Mouse (Mus musculus): Measurements from ENCODE around the gene Fam227a. TPM values are rescaled to one million over a fixed set of nuclear protein-coding genes. Genes with fewer than 3 reads are reported as not detected.

Gene Fam227a
- 0.60 and 0.72 TPM in 2 replicates for polyA plus RNA-seq (2015; fragmentation: Nextera tagmentation; extraction: Ambion mirVana)

DNA sequence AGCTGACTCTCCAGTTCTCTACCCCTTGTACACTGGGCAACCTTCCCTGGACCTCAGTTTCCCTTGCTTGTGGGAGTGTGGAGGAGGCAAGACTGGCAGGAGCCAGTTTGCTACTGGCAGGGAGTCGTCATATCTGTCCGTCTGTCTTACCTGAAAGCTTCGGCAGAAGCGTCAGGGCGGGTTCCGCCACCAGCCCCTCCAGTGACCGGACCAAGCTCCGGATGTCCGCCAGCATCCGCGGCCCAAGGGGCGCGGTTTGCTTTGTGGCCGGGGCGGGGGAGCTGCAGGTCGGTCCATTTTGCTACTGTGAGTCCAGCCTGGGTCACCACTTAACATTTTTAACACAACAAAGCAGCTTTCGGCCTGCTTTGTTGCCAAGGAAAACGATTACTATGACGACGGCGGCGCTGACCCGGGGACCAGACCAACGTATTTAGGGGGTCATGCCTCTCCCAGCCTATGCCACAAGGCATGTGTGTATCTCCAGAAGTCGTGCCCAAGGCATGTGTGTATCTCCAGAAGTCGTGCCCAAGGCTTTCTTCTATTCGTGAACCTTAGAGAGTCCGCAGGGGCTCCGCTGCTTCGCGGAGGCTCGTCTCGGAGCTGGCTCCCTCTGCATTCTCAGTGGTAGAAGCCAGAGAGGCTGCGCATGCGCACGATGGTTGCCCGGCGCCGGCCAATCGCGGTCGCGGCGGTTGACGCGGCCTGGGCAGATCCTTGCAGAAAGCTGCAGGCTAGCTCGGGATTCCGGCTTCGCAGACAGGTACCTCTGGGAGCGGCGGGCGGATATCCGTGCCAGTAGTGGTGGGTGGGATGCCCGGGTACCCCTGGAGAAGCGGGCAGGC, at the start of gene Fam227a, which contains the start of gene Cby1:
Fam227a (minus strand) TSS at position 426 of the 845 bp plus-strand sequence.
Cby1 (plus strand) TSS at position 669 of the 845 bp plus-strand sequence.
- peak within 1 kb of the TSS; percentile 81 for H3K4me3 ChIP-seq (ENCODE audit: low read length)
- peak within 1 kb of the TSS; percentile 92 for H3K4me2 ChIP-seq (ENCODE audit: low read depth, low read length)
- H3K27ac ChIP-seq (ENCODE audit: low read length): peak within 1 kb of the TSS; percentile 94
- peak; percentile 94 for ATAC-seq
- WGBS: under 1% methylated on average over 55 of the region's 55 CpGs
- no peaks in the 10 kb centered on the region for H3K9me3 ChIP-seq (ENCODE audit: control insufficient read depth, low read length)
- no peaks in the 10 kb centered on the region for H3K36me3 ChIP-seq (ENCODE audit: control insufficient read depth, insufficient read depth, low read length)
- H3K4me1 ChIP-seq (ENCODE audit: control insufficient read depth, insufficient read depth, low read length): peaks cover 7% of the 10 kb centered on the region; the same call in 1 of the 2 replicates
- H3K9ac ChIP-seq (ENCODE audit: low read depth, low read length): peak within 1 kb of the TSS; percentile 86
- no peaks in the 10 kb centered on the region for H3K27me3 ChIP-seq (replicated peaks; ENCODE audit: control insufficient read depth, insufficient read depth, low read length)

DNA sequence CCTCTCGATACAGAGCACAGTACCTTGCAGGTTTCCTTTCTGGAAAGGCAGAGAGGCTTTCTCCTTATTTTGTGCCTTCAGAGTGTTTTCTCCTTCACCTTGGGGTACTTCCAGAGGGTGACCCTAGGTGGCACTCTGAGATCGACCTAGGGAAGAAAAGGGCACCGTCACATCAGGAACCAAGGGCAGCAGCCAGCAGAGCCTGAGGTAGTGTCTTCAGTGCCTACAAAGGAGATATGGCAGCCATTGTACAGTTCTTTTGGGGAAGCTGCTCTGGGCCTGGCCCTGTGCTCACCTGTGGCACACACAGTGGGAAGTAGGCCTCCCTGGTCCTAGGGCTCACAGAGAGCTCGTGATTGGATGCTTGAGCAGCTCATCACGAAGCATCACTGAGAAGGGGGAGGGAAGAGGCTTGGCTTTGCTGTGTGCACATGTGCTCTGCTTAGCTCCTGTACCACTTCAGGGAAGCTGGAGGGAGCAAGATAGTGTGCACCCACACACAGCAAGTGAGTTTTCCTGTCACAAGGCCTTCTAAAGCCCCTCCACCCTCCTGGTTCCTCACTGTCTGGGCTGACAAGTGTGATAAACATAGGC, 49.6 kb upstream of the Fam227a start:
- Histone ChIP-seq H3K4me2 (ENCODE audit: low read depth, low read length) (no peak overlapping the region), H3K36me3 (ENCODE audit: control insufficient read depth, insufficient read depth, low read length) (peaks cover 16% of the 10 kb centered on the region; the same call in 1 of the 2 replicates), H3K27ac (ENCODE audit: low read length) (no peak overlapping the region), H3K9me3 (ENCODE audit: control insufficient read depth, low read length) (no peaks in the 10 kb centered on the region), H3K4me3 (ENCODE audit: low read length) (no peak overlapping the region), H3K27me3 (replicated peaks; ENCODE audit: control insufficient read depth, insufficient read depth, low read length) (no peaks in the 10 kb centered on the region), H3K9ac (ENCODE audit: low read depth, low read length) (no peak overlapping the region), H3K4me1 (ENCODE audit: control insufficient read depth, insufficient read depth, low read length) (no peaks in the 10 kb centered on the region)
- WGBS: 92% methylated on average over 5 of the region's 5 CpGs
- ATAC-seq: no peak

DNA sequence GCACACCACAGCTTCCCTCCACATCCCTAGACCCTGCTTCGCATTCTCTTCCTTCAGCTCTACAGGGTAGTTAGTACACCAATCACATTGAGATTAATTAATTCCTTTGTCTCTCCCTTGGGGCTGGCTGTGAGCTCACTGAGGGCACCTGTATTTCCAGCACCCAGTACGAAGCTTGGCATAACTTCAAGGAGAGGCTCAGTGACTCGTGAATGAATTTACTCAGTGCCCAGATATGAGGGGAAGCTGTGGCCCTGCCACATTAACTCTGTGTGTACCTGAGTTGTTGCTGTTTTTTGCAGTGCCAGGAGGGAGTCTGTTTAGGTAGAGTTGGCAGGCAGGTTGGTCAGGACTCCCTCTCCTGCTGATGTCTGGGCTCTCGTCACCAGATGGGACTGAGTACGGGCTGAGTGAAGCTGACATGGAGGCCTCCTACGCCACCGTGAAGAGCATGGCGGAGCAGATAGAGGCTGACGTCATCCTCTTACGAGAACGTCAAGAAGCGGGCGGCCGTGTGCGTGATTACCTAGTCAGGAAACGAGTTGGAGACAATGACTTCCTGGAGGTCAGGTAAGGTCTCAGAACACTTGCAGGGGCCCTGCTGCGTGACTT, 48.0 kb upstream of the Fam227a start:
- H3K4me2 ChIP-seq (ENCODE audit: low read depth, low read length): no peak overlapping the region
- ATAC-seq: no peak
- no peaks in the 10 kb centered on the region for H3K9me3 ChIP-seq (ENCODE audit: control insufficient read depth, low read length)
- 84% methylated on average over 17 of the region's 17 CpGs for WGBS
- H3K4me1 ChIP-seq (ENCODE audit: control insufficient read depth, insufficient read depth, low read length): no peaks in the 10 kb centered on the region
- no peak overlapping the region for H3K9ac ChIP-seq (ENCODE audit: low read depth, low read length)
- no peaks in the 10 kb centered on the region for H3K27me3 ChIP-seq (replicated peaks; ENCODE audit: control insufficient read depth, insufficient read depth, low read length)
- no peak overlapping the region for H3K27ac ChIP-seq (ENCODE audit: low read length)
- H3K4me3 ChIP-seq (ENCODE audit: low read length): no peak overlapping the region
- H3K36me3 ChIP-seq (ENCODE audit: control insufficient read depth, insufficient read depth, low read length): peaks cover 10% of the 10 kb centered on the region; the same call in 1 of the 2 replicates

DNA sequence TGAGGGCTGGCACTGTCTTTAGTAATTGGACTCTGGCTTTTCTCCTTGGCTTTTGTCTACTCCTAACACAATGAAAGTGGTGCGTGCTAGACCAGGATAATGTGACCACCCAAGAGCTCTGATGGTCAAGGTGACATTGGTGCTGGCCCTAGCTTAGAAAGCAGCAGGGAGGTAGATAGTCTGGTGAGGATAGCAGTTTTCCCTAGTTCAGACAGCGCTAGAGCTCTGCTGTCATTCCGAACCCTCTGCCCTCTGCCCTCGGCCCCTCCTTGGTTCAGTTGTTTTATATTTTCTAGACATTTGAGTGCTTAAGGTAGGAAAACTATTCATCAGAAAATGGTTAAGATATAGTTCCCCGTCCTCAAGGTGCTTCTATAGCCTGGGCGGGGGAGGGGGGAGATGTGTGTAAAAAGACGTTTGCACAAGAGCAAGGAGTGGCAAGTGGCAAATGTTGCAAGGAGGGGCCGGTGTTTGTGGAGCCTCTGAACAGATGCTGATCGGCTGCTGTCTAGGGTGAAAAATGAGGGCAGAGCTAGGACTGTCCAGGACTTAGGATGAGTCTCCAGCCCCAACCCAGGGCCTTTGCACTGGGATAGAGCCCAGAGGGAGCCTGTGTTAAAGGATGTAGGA, 38.9 kb upstream of the Fam227a start:
- Histone ChIP-seq H3K27ac (ENCODE audit: low read length) (no peak overlapping the region), H3K36me3 (ENCODE audit: control insufficient read depth, insufficient read depth, low read length) (no peaks in the 10 kb centered on the region), H3K4me1 (ENCODE audit: control insufficient read depth, insufficient read depth, low read length) (peaks cover 13% of the 10 kb centered on the region), H3K9ac (ENCODE audit: low read depth, low read length) (no peak overlapping the region), H3K4me2 (ENCODE audit: low read depth, low read length) (no peak overlapping the region), H3K9me3 (ENCODE audit: control insufficient read depth, low read length) (no peaks in the 10 kb centered on the region), H3K27me3 (replicated peaks; ENCODE audit: control insufficient read depth, insufficient read depth, low read length) (no peaks in the 10 kb centered on the region), H3K4me3 (ENCODE audit: low read length) (no peak overlapping the region)
- ATAC-seq: peak; percentile 53
- 68% methylated on average over 9 of the region's 9 CpGs for WGBS

DNA sequence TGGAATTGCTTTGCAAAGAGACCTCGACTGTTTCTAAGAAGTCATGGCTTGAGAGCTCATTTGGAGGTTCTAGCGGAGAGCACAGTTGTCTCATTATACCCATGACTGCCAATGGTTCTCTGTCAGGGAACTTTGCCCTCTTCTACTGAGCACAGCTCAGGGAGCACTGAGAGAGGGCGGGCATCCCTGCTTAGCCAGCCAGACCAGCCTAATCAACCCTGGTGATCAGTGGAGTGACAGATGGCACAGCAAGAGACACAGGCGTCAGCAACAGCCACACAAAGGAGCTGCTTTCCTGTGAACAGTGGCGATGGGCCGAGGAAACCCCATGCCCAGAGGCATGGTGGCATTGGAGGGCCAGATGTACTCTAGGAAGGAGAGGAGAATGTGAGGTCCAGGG, 38.3 kb upstream of the Fam227a start:
- 0 out of 2 replicates have a peak, but pooled peaks have one; percentile 45 for ATAC-seq
- H3K27ac ChIP-seq (ENCODE audit: low read length): no peak overlapping the region
- no peak overlapping the region for H3K4me3 ChIP-seq (ENCODE audit: low read length)

DNA sequence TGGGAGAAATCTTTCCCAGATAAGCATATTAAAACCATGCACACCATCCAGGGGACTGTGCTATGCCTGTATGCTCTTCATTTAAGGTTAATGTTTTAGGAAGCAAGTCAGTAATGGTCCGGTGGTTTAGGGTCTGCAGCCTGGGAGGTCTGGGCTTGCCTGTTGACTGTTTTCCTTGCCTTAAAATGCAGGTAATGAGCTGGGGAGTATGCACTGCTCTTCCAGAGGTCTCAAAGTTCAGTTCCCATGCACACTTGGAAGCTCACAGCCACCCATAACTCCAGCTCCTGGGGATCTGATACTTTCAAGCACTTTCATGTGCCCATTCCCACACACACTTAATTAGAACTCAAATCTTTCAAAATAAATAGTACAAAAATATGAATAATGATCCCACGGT, 37.8 kb upstream of the Fam227a start:
- H3K36me3 ChIP-seq (ENCODE audit: control insufficient read depth, insufficient read depth, low read length): no peaks in the 10 kb centered on the region
- H3K4me2 ChIP-seq (ENCODE audit: low read depth, low read length): no peak overlapping the region
- H3K9ac ChIP-seq (ENCODE audit: low read depth, low read length): no peak overlapping the region
- H3K4me3 ChIP-seq (ENCODE audit: low read length): no peak overlapping the region
- no peaks in the 10 kb centered on the region for H3K9me3 ChIP-seq (ENCODE audit: control insufficient read depth, low read length)
- H3K4me1 ChIP-seq (ENCODE audit: control insufficient read depth, insufficient read depth, low read length): peaks cover 21% of the 10 kb centered on the region
- no peak overlapping the region for H3K27ac ChIP-seq (ENCODE audit: low read length)
- no peaks in the 10 kb centered on the region for H3K27me3 ChIP-seq (replicated peaks; ENCODE audit: control insufficient read depth, insufficient read depth, low read length)
- WGBS: 83% methylated on average over 2 of the region's 2 CpGs
- no peak for ATAC-seq

More for the DNA sequence above, 38.3 kb upstream of the Fam227a start:
- WGBS: 73% methylated on average over 6 of the region's 6 CpGs
- Histone ChIP-seq H3K27me3 (replicated peaks; ENCODE audit: control insufficient read depth, insufficient read depth, low read length) (no peaks in the 10 kb centered on the region), H3K4me2 (ENCODE audit: low read depth, low read length) (no peak overlapping the region), H3K36me3 (ENCODE audit: control insufficient read depth, insufficient read depth, low read length) (no peaks in the 10 kb centered on the region), H3K4me1 (ENCODE audit: control insufficient read depth, insufficient read depth, low read length) (peaks cover 20% of the 10 kb centered on the region), H3K9me3 (ENCODE audit: control insufficient read depth, low read length) (no peaks in the 10 kb centered on the region), H3K9ac (ENCODE audit: low read depth, low read length) (no peak overlapping the region)

DNA sequence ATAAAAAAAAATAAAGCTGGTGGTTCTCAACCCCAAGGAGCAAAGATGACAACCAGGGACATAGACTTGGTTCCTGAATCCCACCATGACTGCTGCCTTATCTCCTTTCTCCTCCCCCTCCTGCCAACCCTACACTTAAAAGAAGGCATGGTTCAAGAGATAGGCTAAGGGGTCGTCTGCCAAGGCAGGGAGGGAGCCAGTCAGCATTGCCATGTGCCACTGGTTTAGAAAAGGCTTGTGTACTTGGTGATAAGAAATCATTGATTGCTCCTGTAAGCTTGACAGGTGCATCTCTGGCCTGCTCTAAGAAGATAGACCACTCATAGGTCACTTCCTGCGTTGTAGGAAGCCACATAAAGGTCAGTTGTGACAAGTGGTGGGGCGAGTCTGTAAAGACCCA, 36.8 kb upstream of the Fam227a start:
- ATAC-seq: no peak
- WGBS: 39% methylated on average over 3 of the region's 3 CpGs
- Histone ChIP-seq H3K36me3 (ENCODE audit: control insufficient read depth, insufficient read depth, low read length) (no peaks in the 10 kb centered on the region), H3K9me3 (ENCODE audit: control insufficient read depth, low read length) (no peaks in the 10 kb centered on the region), H3K4me3 (ENCODE audit: low read length) (no peak overlapping the region), H3K27ac (ENCODE audit: low read length) (no peak overlapping the region), H3K4me2 (ENCODE audit: low read depth, low read length) (no peak overlapping the region), H3K27me3 (replicated peaks; ENCODE audit: control insufficient read depth, insufficient read depth, low read length) (no peaks in the 10 kb centered on the region), H3K9ac (ENCODE audit: low read depth, low read length) (no peak overlapping the region), H3K4me1 (ENCODE audit: control insufficient read depth, insufficient read depth, low read length) (peaks cover 21% of the 10 kb centered on the region)

DNA sequence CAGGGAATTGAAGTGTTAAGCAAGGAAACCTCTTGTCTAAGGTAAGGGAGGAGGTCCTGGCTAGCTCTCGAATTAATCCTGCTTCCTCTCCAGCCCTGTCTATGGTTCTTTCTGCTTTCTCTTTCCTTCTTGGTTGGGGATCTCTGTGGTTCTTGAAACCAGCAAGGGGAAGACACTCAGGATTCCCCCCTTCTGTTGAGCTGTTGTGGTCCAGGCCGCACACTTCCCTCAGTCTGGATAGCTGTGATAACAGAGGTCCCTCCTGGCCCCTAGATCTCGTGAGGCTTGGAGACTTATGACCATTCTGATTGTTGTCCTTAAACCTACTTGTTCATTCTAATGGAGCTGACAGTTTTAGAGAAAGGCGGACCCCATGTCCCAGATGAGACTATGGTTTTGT, 35.8 kb upstream of the Fam227a start:
- Histone ChIP-seq H3K4me3 (ENCODE audit: low read length) (no peak overlapping the region), H3K27me3 (replicated peaks; ENCODE audit: control insufficient read depth, insufficient read depth, low read length) (no peaks in the 10 kb centered on the region), H3K4me2 (ENCODE audit: low read depth, low read length) (no peak overlapping the region), H3K4me1 (ENCODE audit: control insufficient read depth, insufficient read depth, low read length) (peaks cover 26% of the 10 kb centered on the region), H3K27ac (ENCODE audit: low read length) (no peak overlapping the region), H3K36me3 (ENCODE audit: control insufficient read depth, insufficient read depth, low read length) (no peaks in the 10 kb centered on the region), H3K9ac (ENCODE audit: low read depth, low read length) (no peak overlapping the region), H3K9me3 (ENCODE audit: control insufficient read depth, low read length) (no peaks in the 10 kb centered on the region)
- WGBS: 92% methylated on average over 4 of the region's 4 CpGs
- no peak for ATAC-seq

DNA sequence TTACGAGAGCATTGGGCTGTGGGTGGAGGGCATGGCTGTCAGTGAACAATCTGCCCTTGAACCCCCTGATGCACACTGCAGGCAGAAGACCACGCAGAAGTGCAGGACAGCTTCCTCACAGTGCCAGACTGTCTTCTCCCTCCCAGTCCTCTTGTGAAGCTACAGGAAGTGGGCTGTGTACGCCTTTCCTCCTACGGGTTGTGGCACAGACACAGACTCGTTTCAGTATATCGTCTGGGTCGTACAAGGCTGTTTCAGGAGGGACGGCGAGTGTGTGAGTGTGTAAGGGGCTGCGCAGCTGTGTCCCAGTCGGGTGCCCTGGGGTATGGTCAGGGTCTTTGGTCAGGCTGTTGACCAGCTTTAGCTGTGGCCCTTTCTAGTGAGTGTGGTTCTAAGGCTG, 35.0 kb upstream of the Fam227a start:
- H3K27ac ChIP-seq (ENCODE audit: low read length): no peak overlapping the region
- ATAC-seq: no peak
- H3K4me1 ChIP-seq (ENCODE audit: control insufficient read depth, insufficient read depth, low read length): peaks cover 26% of the 10 kb centered on the region
- H3K4me3 ChIP-seq (ENCODE audit: low read length): no peak overlapping the region
- H3K9ac ChIP-seq (ENCODE audit: low read depth, low read length): 0 out of 2 replicates have a peak overlapping the region, but pooled peaks have one; percentile 13
- no peaks in the 10 kb centered on the region for H3K36me3 ChIP-seq (ENCODE audit: control insufficient read depth, insufficient read depth, low read length)
- H3K9me3 ChIP-seq (ENCODE audit: control insufficient read depth, low read length): no peaks in the 10 kb centered on the region
- H3K27me3 ChIP-seq (replicated peaks; ENCODE audit: control insufficient read depth, insufficient read depth, low read length): no peaks in the 10 kb centered on the region
- WGBS: 71% methylated on average over 11 of the region's 11 CpGs
- H3K4me2 ChIP-seq (ENCODE audit: low read depth, low read length): no peak overlapping the region
